Mouse (Mus musculus) bone marrow macrophage, adult 2 months (primary cell): ENCODE results near the gene Gramd4.

ENCODE experiments used
- CTCF ChIP-seq: IDR thresholded peaks from 2 replicates; pipeline ENCODE4 v1.5.1; 2012; ENCODE audit warnings: low read depth, mild to moderate bottlenecking, low read length, moderate library complexity
- POLR2A ChIP-seq: IDR thresholded peaks from 2 replicates; pipeline ENCODE4 v1.6.1; 2012; ENCODE audit warnings: mild to moderate bottlenecking, low read depth, low read length, borderline replicate concordance

GRCm38 (mm10) chr15:86020008-86020407 lies 37.5 kb upstream of the Gramd4 start:
- TF ChIP-seq CTCF (no peak), POLR2A (no peak)
